Mouse (Mus musculus): ENCODE results near the gene Gria4. TPM values are rescaled to one million over a fixed set of nuclear protein-coding genes. Genes with fewer than 3 reads are reported as not detected.
"Not testable (repeated sequence)": the region's sequence is repeated elsewhere in the genome, so short reads cannot be mapped to it uniquely, and the experiment has no call there.

Gene Gria4
- polyA plus RNA-seq, 1 experiment from 2014 or later: 1.2 TPM

DNA sequence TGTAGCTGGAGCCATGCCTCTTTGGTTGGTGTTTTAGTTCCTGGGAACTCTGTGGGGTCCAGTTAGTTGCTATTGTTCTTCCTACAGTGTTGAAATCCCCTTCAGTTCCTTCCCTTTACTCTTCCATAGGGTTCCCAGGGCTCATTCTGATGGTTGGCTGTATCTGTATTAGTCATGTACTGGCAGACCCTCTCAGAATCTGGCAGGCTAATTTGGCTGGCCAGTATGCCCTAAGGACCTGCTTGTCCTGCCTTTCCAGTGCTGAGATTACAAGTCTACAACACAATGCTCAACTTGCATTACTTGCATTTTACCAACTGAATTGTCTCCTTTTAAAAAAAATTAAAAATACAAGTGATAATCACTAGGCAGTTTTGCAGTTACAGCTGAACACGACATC is 338.4 kb downstream of the Gria4 start:
- WGBS: 80% methylated on average over 1 of the region's 1 CpGs
- Histone ChIP-seq H3K27ac (replicated peaks) (no peak overlapping the region), H3K4me2 (replicated peaks; ENCODE audit: low read depth) (no peak overlapping the region), H3K4me3 (ENCODE audit: low read depth, low read length) (no peak overlapping the region), H3K9me3 (ENCODE audit: control insufficient read depth, low read length) (no peaks in the 10 kb centered on the region), H3K27me3 (ENCODE audit: control insufficient read depth, insufficient read depth, low read length) (no peaks in the 10 kb centered on the region), H3K36me3 (ENCODE audit: control insufficient read depth, insufficient read depth, low read length) (no peaks in the 10 kb centered on the region), H3K9ac (ENCODE audit: low read length) (no peak overlapping the region), H3K4me1 (replicated peaks; ENCODE audit: control insufficient read depth, insufficient read depth) (no peaks in the 10 kb centered on the region)
- TF ChIP-seq CTCF (IDR thresholded peaks at IDR 0.05; ENCODE audit: low read depth) (no peak), EP300 (optimal IDR thresholded peaks at IDR 0.05) (no peak)
- DNase-seq (ENCODE audit: low spot score) (no peak), ATAC-seq (ENCODE audit: low FRiP score, low TSS enrichment) (no peak)

DNA sequence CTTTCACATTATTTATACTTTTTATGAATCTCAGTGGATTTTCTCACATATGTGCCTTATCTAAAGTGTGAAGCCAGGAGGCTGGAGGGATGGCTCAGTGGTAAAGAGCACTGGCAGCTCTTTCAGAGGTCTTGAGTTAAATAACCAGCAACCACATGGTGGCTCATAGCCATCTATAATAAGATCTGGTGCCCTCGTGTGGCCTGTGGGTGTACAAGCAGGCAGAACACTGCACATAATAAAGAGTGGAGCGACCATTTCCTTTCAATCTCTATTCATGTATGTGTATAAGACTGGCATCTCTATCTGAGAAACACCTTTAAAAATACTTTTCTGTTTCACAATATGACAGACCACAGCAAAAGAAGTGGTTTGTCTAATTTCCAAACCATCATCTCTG is 353.1 kb downstream of the Gria4 start:
- Histone ChIP-seq H3K9me3 (ENCODE audit: control insufficient read depth, low read length) (no peaks in the 10 kb centered on the region), H3K27ac (replicated peaks) (no peak overlapping the region), H3K9ac (ENCODE audit: low read length) (no peak overlapping the region), H3K4me1 (replicated peaks; ENCODE audit: control insufficient read depth, insufficient read depth) (no peaks in the 10 kb centered on the region), H3K4me3 (ENCODE audit: low read depth, low read length) (no peak overlapping the region), H3K36me3 (ENCODE audit: control insufficient read depth, insufficient read depth, low read length) (no peaks in the 10 kb centered on the region), H3K4me2 (replicated peaks; ENCODE audit: low read depth) (no peak overlapping the region), H3K27me3 (ENCODE audit: control insufficient read depth, insufficient read depth, low read length) (no peaks in the 10 kb centered on the region)
- DNase-seq (ENCODE audit: low spot score) (peak; percentile 64), ATAC-seq (ENCODE audit: low FRiP score, low TSS enrichment) (peak; percentile 71; the same call in 1 of the 2 replicates)
- TF ChIP-seq CTCF (IDR thresholded peaks at IDR 0.05; ENCODE audit: low read depth) (peak; percentile 79), EP300 (optimal IDR thresholded peaks at IDR 0.05) (no peak)
- WGBS: 25% methylated on average over 2 of the region's 2 CpGs

DNA sequence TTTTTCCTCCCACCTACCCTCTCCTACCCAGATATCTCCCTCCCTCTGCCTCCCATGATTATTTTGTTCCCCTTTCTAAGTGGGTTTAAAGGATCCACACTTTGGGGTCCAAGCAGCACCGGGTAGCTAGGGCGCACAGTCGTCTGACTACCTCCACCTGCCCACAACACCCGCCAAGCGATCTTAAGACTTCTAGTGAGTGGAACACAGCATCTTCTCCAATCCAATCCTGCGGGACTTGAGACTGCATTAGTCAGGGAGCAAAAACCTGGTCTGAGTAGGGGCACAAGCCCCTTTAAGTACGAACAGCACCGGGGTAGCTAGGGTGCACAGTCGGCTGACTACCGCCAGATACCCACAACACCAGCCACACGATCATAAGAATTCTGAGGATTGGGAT is 395.2 kb downstream of the Gria4 start:
- not testable (repeated sequence) for H3K27me3 ChIP-seq (ENCODE audit: control insufficient read depth, insufficient read depth, low read length); H3K4me2 ChIP-seq (replicated peaks; ENCODE audit: low read depth); DNase-seq (ENCODE audit: low spot score); H3K4me1 ChIP-seq (replicated peaks; ENCODE audit: control insufficient read depth, insufficient read depth); H3K9me3 ChIP-seq (ENCODE audit: control insufficient read depth, low read length); ATAC-seq (ENCODE audit: low FRiP score, low TSS enrichment); H3K4me3 ChIP-seq (ENCODE audit: low read depth, low read length); H3K9ac ChIP-seq (ENCODE audit: low read length); H3K36me3 ChIP-seq (ENCODE audit: control insufficient read depth, insufficient read depth, low read length); H3K27ac ChIP-seq (replicated peaks)
- 95% methylated on average over 11 of the region's 11 CpGs for WGBS

DNA sequence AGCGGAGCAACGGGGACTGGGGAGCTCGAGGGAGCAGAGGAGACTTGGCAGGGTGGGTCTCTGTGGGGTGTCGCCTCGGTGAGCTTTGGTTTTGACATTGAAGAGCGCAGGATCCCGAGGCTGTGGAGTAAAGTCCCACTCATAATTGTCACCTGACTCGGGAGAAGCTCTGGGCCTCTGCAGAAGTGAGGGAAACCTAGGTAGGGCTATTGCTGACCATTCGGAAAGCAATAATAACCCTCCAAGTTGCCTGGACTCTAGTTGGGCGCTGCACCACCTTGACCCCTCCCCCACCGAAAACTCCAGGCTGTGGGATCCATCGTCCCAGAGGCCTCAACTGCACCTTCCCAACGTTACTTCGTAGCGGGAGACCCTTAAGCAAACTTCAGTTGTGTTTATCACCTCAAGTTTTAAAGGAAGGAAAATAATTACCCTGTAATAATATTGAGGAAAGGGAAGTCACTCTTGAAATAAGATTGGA is 419.4 kb downstream of the Gria4 start:
- ATAC-seq (ENCODE audit: low FRiP score, low TSS enrichment) (peak; percentile 58; the same call in 1 of the 2 replicates), DNase-seq (ENCODE audit: low spot score) (no peak)
- Histone ChIP-seq H3K4me1 (replicated peaks; ENCODE audit: control insufficient read depth, insufficient read depth) (no peaks in the 10 kb centered on the region), H3K4me2 (replicated peaks; ENCODE audit: low read depth) (peak overlapping the region; percentile 74), H3K36me3 (ENCODE audit: control insufficient read depth, insufficient read depth, low read length) (0 out of 2 replicates have a peak, but pooled peaks cover 3% of the 10 kb centered on the region), H3K9ac (ENCODE audit: low read length) (peak overlapping the region; percentile 74), H3K9me3 (ENCODE audit: control insufficient read depth, low read length) (no peaks in the 10 kb centered on the region), H3K27ac (replicated peaks) (peak overlapping the region; percentile 65), H3K27me3 (ENCODE audit: control insufficient read depth, insufficient read depth, low read length) (no peaks in the 10 kb centered on the region), H3K4me3 (ENCODE audit: low read depth, low read length) (peak overlapping the region; percentile 81)
- WGBS: under 1% methylated on average over 15 of the region's 15 CpGs
- TF ChIP-seq CTCF (IDR thresholded peaks at IDR 0.05; ENCODE audit: low read depth) (no peak), EP300 (optimal IDR thresholded peaks at IDR 0.05) (no peak)

DNA sequence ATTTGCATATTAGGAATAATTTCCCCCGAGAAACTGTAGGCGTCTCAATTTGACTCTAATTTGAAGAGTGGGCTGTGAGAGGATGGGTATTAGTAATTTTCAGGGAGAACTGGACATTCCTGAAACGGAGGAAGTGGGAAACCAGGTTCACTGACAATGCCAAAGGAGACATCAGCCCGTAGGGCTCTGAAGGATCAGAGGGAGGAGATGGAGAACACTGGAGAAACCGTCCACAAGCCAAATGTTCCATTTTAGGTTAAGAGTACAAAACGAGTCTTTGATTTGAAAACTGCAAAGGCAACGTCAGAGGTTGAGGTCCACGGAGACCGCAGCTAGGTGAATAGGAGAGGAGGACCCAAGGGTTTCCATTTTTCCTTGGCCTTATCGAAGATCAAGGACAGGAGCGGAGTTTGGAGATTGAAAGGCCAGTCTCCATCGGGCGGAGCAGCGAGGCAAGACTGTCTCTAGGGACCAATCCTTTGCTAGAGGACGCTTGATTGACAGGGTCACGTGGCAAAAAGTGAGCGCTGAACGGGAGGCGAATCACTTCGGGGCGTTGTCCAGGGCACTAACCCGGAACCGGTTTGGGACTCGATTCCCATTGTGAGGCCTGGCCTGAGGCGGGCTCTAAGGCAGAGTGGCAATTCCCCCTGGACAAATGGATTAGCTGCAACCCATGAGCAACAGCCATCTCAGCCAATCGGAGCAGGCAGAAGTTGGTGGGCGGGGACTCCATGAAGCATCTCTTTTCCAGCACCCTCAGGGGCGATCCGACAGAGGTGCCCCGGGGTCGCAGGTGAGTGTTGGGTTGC is 420.0 kb downstream of the Gria4 start, which contains the start of gene Msantd4:
Gene Msantd4, plus strand, starts transcription at position 735 of the 812 bp plus-strand sequence.
- 3% methylated on average over 31 of the region's 31 CpGs for WGBS
- H3K4me2 ChIP-seq (replicated peaks; ENCODE audit: low read depth): peak within 1 kb of the TSS; percentile 74
- peak within 1 kb of the TSS; percentile 74 for H3K27ac ChIP-seq (replicated peaks)
- DNase-seq (ENCODE audit: low spot score): peak; percentile 97
- no peaks in the 10 kb centered on the region for H3K4me1 ChIP-seq (replicated peaks; ENCODE audit: control insufficient read depth, insufficient read depth)
- ATAC-seq (ENCODE audit: low FRiP score, low TSS enrichment): peak; percentile 100
- peak within 1 kb of the TSS; percentile 81 for H3K4me3 ChIP-seq (ENCODE audit: low read depth, low read length)
- no peaks in the 10 kb centered on the region for H3K9me3 ChIP-seq (ENCODE audit: control insufficient read depth, low read length)
- H3K9ac ChIP-seq (ENCODE audit: low read length): peak within 1 kb of the TSS; percentile 74
- TF ChIP-seq EP300 (optimal IDR thresholded peaks at IDR 0.05): no peak
- TF ChIP-seq CTCF (IDR thresholded peaks at IDR 0.05; ENCODE audit: low read depth): no peak; the same call in 1 of the 2 replicates
- 0 out of 2 replicates have a peak, but pooled peaks cover 3% of the 10 kb centered on the region for H3K36me3 ChIP-seq (ENCODE audit: control insufficient read depth, insufficient read depth, low read length)
- H3K27me3 ChIP-seq (ENCODE audit: control insufficient read depth, insufficient read depth, low read length): no peaks in the 10 kb centered on the region

Small RNA genes lying within 50 kb of the gene (microRNA-seq; reads per million reads assigned to microRNA genes)
- gene Gm23811: not detected
- not detected for gene Gm23992

Measured in stomach, postnatal 0 days (tissue).